Mouse (Mus musculus) frontal cortex, postnatal 10 days (tissue): ENCODE results near the gene Trdmt1.

Experiments
- DNase-seq, 2 experiments: peaks; one replicate each; pipeline ENCODE4 v3.0.0; 2022; ENCODE audit warnings: low spot score in 2 of 2, mixed read lengths in 1 of 2

Trdmt1 gene

GRCm38 (mm10) chr2:13500298-13500999, 44.0 kb downstream of the Trdmt1 start:
- DNase-seq, result no peak

GRCm38 (mm10) chr2:13499196-13499595, 45.3 kb downstream of the Trdmt1 start:
- no peak for DNase-seq

GRCm38 (mm10) chr2:13496087-13496486, 48.4 kb downstream of the Trdmt1 start:
- DNase-seq, result no peak

- DNase-seq, result no peak
Measured at GRCm38 (mm10) chr2:13492927-13493326, 51.5 kb downstream of the Trdmt1 start.

GRCm38 (mm10) chr2:13491734-13492133, 52.7 kb downstream of the Trdmt1 start, which contains the start of gene Cubn:
TSS of gene Cubn (minus strand) at chr2:13491813.
- no peak for DNase-seq

- DNase-seq, result no peak
Measured at GRCm38 (mm10) chr2:13490480-13490879, 54.0 kb downstream of the Trdmt1 start.

- no peak for DNase-seq
Measured at GRCm38 (mm10) chr2:13486470-13486869, 58.0 kb downstream of the Trdmt1 start.

- no peak for DNase-seq
Measured at GRCm38 (mm10) chr2:13484566-13484965, 59.9 kb downstream of the Trdmt1 start.

GRCm38 (mm10) chr2:13480744-13481143, 63.7 kb downstream of the Trdmt1 start:
- no peak for DNase-seq

- DNase-seq, result no peak
Measured at GRCm38 (mm10) chr2:13479165-13479564, 65.3 kb downstream of the Trdmt1 start.

- no peak for DNase-seq
Measured at GRCm38 (mm10) chr2:13470108-13470507, 74.4 kb downstream of the Trdmt1 start.

GRCm38 (mm10) chr2:13469641-13470040, 74.8 kb downstream of the Trdmt1 start:
- DNase-seq, result no peak

- no peak for DNase-seq
Measured at GRCm38 (mm10) chr2:13466685-13467084, 77.8 kb downstream of the Trdmt1 start.
